Mouse (Mus musculus) kidney, embryonic 14.5 days (tissue): Measurements from ENCODE around the gene Hdgfl2. TPM values are rescaled to one million over a fixed set of nuclear protein-coding genes. Genes with fewer than 3 reads are reported as not detected.
"Not testable (repeated sequence)": the region's sequence is repeated elsewhere in the genome, so short reads cannot be mapped to it uniquely, and the experiment has no call there.

Source experiments
- ATAC-seq: fragments of 200-750 bp; cut with Nextera tagmentation; 2 replicates; pipeline ENCODE4 v1.8.0; 2017; ENCODE audit warnings: moderate number of reproducible peaks, mild to moderate bottlenecking, moderate TSS enrichment, moderate library complexity; ENCODE audit not compliant: low FRiP score, low TSS enrichment
- H3K27ac ChIP-seq: fragments of 300-500 bp; sonication (generic); 2 replicates; pipeline ENCODE4 v1.5.1; 2014; ENCODE audit warnings: low read depth, mild to moderate bottlenecking, low read length, moderate library complexity, mixed read lengths
- H3K27me3 ChIP-seq: fragments of 300-500 bp; sonication (generic); 2 replicates; pipeline ENCODE4 v1.6.1; 2014; ENCODE audit warnings: mild to moderate bottlenecking, low read length; ENCODE audit not compliant: control insufficient read depth, insufficient read depth
- H3K36me3 ChIP-seq: fragments of 300-500 bp; sonication (generic); 2 replicates; pipeline ENCODE4 v1.6.1; 2014; ENCODE audit warnings: low read length, mixed read lengths; ENCODE audit not compliant: control insufficient read depth, insufficient read depth
- H3K4me1 ChIP-seq: fragments of 300-500 bp; sonication (generic); 2 replicates; pipeline ENCODE4 v1.6.1; 2014; ENCODE audit warnings: low read length, mixed read lengths; ENCODE audit not compliant: control insufficient read depth, insufficient read depth
- H3K4me2 ChIP-seq: fragments of 300-500 bp; sonication (generic); replicated peaks from 2 replicates; pipeline ENCODE4 v1.6.1; 2014; ENCODE audit warnings: low read depth, mild to moderate bottlenecking, low read length
- H3K4me3 ChIP-seq: fragments of 300-500 bp; sonication (generic); 2 replicates; pipeline ENCODE4 v1.5.1; 2014; ENCODE audit warnings: mild to moderate bottlenecking, low read length
- H3K9ac ChIP-seq: fragments of 300-500 bp; sonication (generic); 2 replicates; pipeline ENCODE4 v1.6.1; 2014; ENCODE audit warnings: low read depth, mild to moderate bottlenecking, low read length, moderate library complexity
- H3K9me3 ChIP-seq: fragments of 300-500 bp; sonication (generic); 2 replicates; pipeline ENCODE4 v1.6.1; 2016; ENCODE audit warnings: low read length; ENCODE audit not compliant: control insufficient read depth
- WGBS: fragments of 180-500 bp; shearing (Covaris S2); extraction: QIAGEN DNeasy Blood & Tissue Kit; methylation state at CpG from one replicate; pipeline ENCODE4 v1.1.7; 2014; 5-methylcytosine and 5-hydroxymethylcytosine counted together
- polyA plus RNA-seq: library from polyadenylated mRNA; unstranded; fragments of >200 nt; fragmentation: Nextera tagmentation; extraction: Ambion mirVana; gene quantifications from 2 replicates; pipeline ENCODE4 v1.2.1, GENCODE M21; 2014

The Hdgfl2 gene
- polyA plus RNA-seq, 1 experiment from 2014 or later, result 118 TPM

- H3K27ac ChIP-seq, result no peak overlapping the region
- no peaks in the 10 kb centered on the region for H3K4me1 ChIP-seq
- peaks cover 64% of the 10 kb centered on the region for H3K36me3 ChIP-seq
- H3K4me3 ChIP-seq, result no peak overlapping the region
- no peak overlapping the region for H3K9ac ChIP-seq
- no peaks in the 10 kb centered on the region for H3K9me3 ChIP-seq
- no peak overlapping the region for H3K4me2 ChIP-seq
- H3K27me3 ChIP-seq, result no peaks in the 10 kb centered on the region
- no peak for ATAC-seq
These were observed 24.5 kb upstream of the Hdgfl2 start for GRCm38 (mm10) chr17:56054938-56055337.

GRCm38 (mm10) chr17:56055945-56056678 is 23.3 kb upstream of the Hdgfl2 start:
- Histone ChIP-seq H3K9me3 (no peaks in the 10 kb centered on the region), H3K27ac (no peak overlapping the region), H3K9ac (no peak overlapping the region), H3K27me3 (no peaks in the 10 kb centered on the region), H3K4me2 (no peak overlapping the region), H3K4me1 (no peaks in the 10 kb centered on the region), H3K4me3 (no peak overlapping the region), H3K36me3 (peaks cover 66% of the 10 kb centered on the region)
- WGBS, result 90% methylated on average over 4 of the region's 4 CpGs
- no peak for ATAC-seq

- 87% methylated on average over 11 of the region's 11 CpGs for WGBS
- Histone ChIP-seq H3K4me2 (no peak overlapping the region), H3K27me3 (no peaks in the 10 kb centered on the region), H3K27ac (no peak overlapping the region), H3K9me3 (no peaks in the 10 kb centered on the region), H3K4me1 (no peaks in the 10 kb centered on the region), H3K4me3 (no peak overlapping the region), H3K36me3 (peaks cover 71% of the 10 kb centered on the region), H3K9ac (no peak overlapping the region)
- no peak for ATAC-seq
These were observed 21.9 kb upstream of the Hdgfl2 start for GRCm38 (mm10) chr17:56057381-56058120.

- WGBS, result 96% methylated on average over 7 of the region's 7 CpGs
These were observed 17.4 kb upstream of the Hdgfl2 start for GRCm38 (mm10) chr17:56062081-56062480.

GRCm38 (mm10) chr17:56065715-56066114 is 13.7 kb upstream of the Hdgfl2 start:
- H3K4me1 ChIP-seq, ATAC-seq, H3K4me3 ChIP-seq, H3K27ac ChIP-seq, H3K9ac ChIP-seq, H3K9me3 ChIP-seq, H3K4me2 ChIP-seq, H3K27me3 ChIP-seq: not testable (repeated sequence)
- whole genome bisulfite sequencing, result 86% methylated on average over 6 of the region's 6 CpGs
- peaks cover 100% of the 10 kb centered on the region for H3K36me3 ChIP-seq

More at GRCm38 (mm10) chr17:56062081-56062480, 17.4 kb upstream of the Hdgfl2 start:
- peaks cover 99% of the 10 kb centered on the region for H3K36me3 ChIP-seq
- no peak for ATAC-seq
- no peak overlapping the region for H3K27ac ChIP-seq
- H3K4me1 ChIP-seq, result no peaks in the 10 kb centered on the region
- H3K9ac ChIP-seq, result no peak overlapping the region
- H3K9me3 ChIP-seq, result no peaks in the 10 kb centered on the region
- H3K27me3 ChIP-seq, result no peaks in the 10 kb centered on the region
- H3K4me2 ChIP-seq, result no peak overlapping the region
- no peak overlapping the region for H3K4me3 ChIP-seq

- H3K9ac ChIP-seq, result no peak overlapping the region
- no peaks in the 10 kb centered on the region for H3K9me3 ChIP-seq
- H3K4me3 ChIP-seq, result no peak overlapping the region
- H3K27me3 ChIP-seq, result no peaks in the 10 kb centered on the region
- ATAC-seq, result no peak
- H3K4me2 ChIP-seq, result no peak overlapping the region
- no peak overlapping the region for H3K27ac ChIP-seq
- no peaks in the 10 kb centered on the region for H3K4me1 ChIP-seq
- H3K36me3 ChIP-seq, result peaks cover 100% of the 10 kb centered on the region
These were observed 13.0 kb upstream of the Hdgfl2 start for GRCm38 (mm10) chr17:56066451-56066850.

GRCm38 (mm10) chr17:56069066-56069465 is 10.4 kb upstream of the Hdgfl2 start:
- no peak for ATAC-seq
- peaks cover 3% of the 10 kb centered on the region for H3K4me1 ChIP-seq
- H3K36me3 ChIP-seq, result peaks cover 88% of the 10 kb centered on the region
- H3K27me3 ChIP-seq, result no peaks in the 10 kb centered on the region
- WGBS, result 97% methylated on average over 14 of the region's 14 CpGs
- no peak overlapping the region for H3K4me2 ChIP-seq
- H3K9ac ChIP-seq, result no peak overlapping the region
- no peak overlapping the region for H3K4me3 ChIP-seq
- no peak overlapping the region for H3K27ac ChIP-seq
- H3K9me3 ChIP-seq, result no peaks in the 10 kb centered on the region

GRCm38 (mm10) chr17:56071126-56071525 is 8.3 kb upstream of the Hdgfl2 start:
- no peak for ATAC-seq
- H3K4me3 ChIP-seq, result no peak overlapping the region
- no peaks in the 10 kb centered on the region for H3K9me3 ChIP-seq
- peaks cover 10% of the 10 kb centered on the region for H3K4me1 ChIP-seq
- H3K36me3 ChIP-seq, result peaks cover 68% of the 10 kb centered on the region
- no peaks in the 10 kb centered on the region for H3K27me3 ChIP-seq
- H3K4me2 ChIP-seq, result no peak overlapping the region
- no peak overlapping the region for H3K27ac ChIP-seq
- no peak overlapping the region for H3K9ac ChIP-seq

GRCm38 (mm10) chr17:56072243-56072642 is 7.2 kb upstream of the Hdgfl2 start:
- Histone ChIP-seq H3K27me3 (no peaks in the 10 kb centered on the region), H3K27ac (no peak overlapping the region), H3K4me1 (peaks cover 10% of the 10 kb centered on the region), H3K9ac (no peak overlapping the region), H3K9me3 (no peaks in the 10 kb centered on the region), H3K4me3 (no peak overlapping the region), H3K4me2 (no peak overlapping the region), H3K36me3 (peaks cover 57% of the 10 kb centered on the region)
- ATAC-seq, result no peak
- 86% methylated on average over 5 of the region's 5 CpGs for WGBS
